Mouse (Mus musculus) thymus, adult 2 months (tissue): ENCODE data around the gene Acer2. TPM values are rescaled to one million over a fixed set of nuclear protein-coding genes. Genes with fewer than 3 reads are reported as not detected.
A peak's percentile ranks its signal among the peaks of the same experiment; 100 is the strongest.

Experiments used
- DNase-seq: peaks from one replicate; pipeline ENCODE4 v3.0.0; 2021
- H3K27ac ChIP-seq: fragments of 200-500 bp; 2 replicates; pipeline ENCODE4 v1.5.1; 2012; ENCODE audit warnings: low read length, control low read depth; ENCODE audit not compliant: control insufficient read depth, insufficient read depth
- H3K27me3 ChIP-seq: fragments of 200-500 bp; 2 replicates; pipeline ENCODE4 v1.6.1; 2012; ENCODE audit warnings: mild to moderate bottlenecking, low read length, moderate library complexity, mixed read lengths; ENCODE audit not compliant: control insufficient read depth, insufficient read depth
- H3K36me3 ChIP-seq: fragments of 200-500 bp; 2 replicates; pipeline ENCODE4 v1.6.1; 2012; ENCODE audit warnings: mild to moderate bottlenecking, low read length, moderate library complexity; ENCODE audit not compliant: control insufficient read depth, insufficient read depth
- H3K4me1 ChIP-seq: fragments of 200-500 bp; replicated peaks from 2 replicates; pipeline ENCODE4 v1.6.1; 2012; ENCODE audit warnings: low read length; ENCODE audit not compliant: control insufficient read depth, insufficient read depth
- H3K4me3 ChIP-seq: fragments of 200-500 bp; 2 replicates; pipeline ENCODE4 v1.5.1; 2012; ENCODE audit warnings: mild to moderate bottlenecking, low read length, control low read depth, moderate library complexity; ENCODE audit not compliant: control insufficient read depth, insufficient read depth
- CTCF ChIP-seq: fragments of 200-500 bp; IDR thresholded peaks from 2 replicates; pipeline ENCODE4 v1.5.1; 2012; ENCODE audit warnings: mild to moderate bottlenecking, control low read depth, low read length, moderate library complexity, borderline replicate concordance; ENCODE audit not compliant: control insufficient read depth, poor library complexity, insufficient read depth; ENCODE audit errors: extremely low read depth
- POLR2A ChIP-seq: fragments of 200-500 bp; IDR thresholded peaks from 2 replicates; pipeline ENCODE4 v1.6.1; 2012; ENCODE audit warnings: mild to moderate bottlenecking, low read length, control low read depth, moderate library complexity; ENCODE audit not compliant: control insufficient read depth, poor library complexity, insufficient read depth; ENCODE audit errors: extremely low read depth
- WGBS: fragments of 180-500 bp; shearing (Covaris S2); methylation state at CpG from one replicate; pipeline ENCODE4 v1.1.7; 2018; 5-methylcytosine and 5-hydroxymethylcytosine counted together
- polyA plus RNA-seq: library from polyadenylated mRNA; depleted of rRNA; stranded (reverse); fragments of >200 nt; gene quantifications from 2 replicates; pipeline ENCODE4 v1.2.3, GENCODE M21; 2012

Gene Acer2
- polyA plus RNA-seq, 1 experiment = 6.2 TPM

- TF ChIP-seq POLR2A = no peak
- TF ChIP-seq CTCF = no peak
- Histone ChIP-seq H3K27me3 (no peaks in the 10 kb centered on the region), H3K4me1 (no peaks in the 10 kb centered on the region), H3K36me3 (no peaks in the 10 kb centered on the region), H3K4me3 (no peak overlapping the region), H3K27ac (no peak overlapping the region)
- 87% methylated on average over 5 of the region's 5 CpGs for WGBS
- no peak for DNase-seq
These were observed 10.1 kb upstream of the Acer2 start for GRCm38 (mm10) chr4:86864087-86864486.

GRCm38 (mm10) chr4:86871988-86872387 is 2.2 kb upstream of the Acer2 start:
- Histone ChIP-seq H3K36me3 (no peaks in the 10 kb centered on the region), H3K27me3 (no peaks in the 10 kb centered on the region), H3K4me1 (peaks cover 4% of the 10 kb centered on the region; the same call in 1 of the 2 replicates), H3K4me3 (no peak overlapping the region), H3K27ac (no peak overlapping the region)
- TF ChIP-seq CTCF = no peak
- TF ChIP-seq POLR2A = no peak
- DNase-seq = no peak

- TF ChIP-seq CTCF (no peak), POLR2A (no peak)
- H3K4me3 ChIP-seq = no peak overlapping the region
- H3K36me3 ChIP-seq = no peaks in the 10 kb centered on the region
- peaks cover 4% of the 10 kb centered on the region; the same call in 1 of the 2 replicates for H3K4me1 ChIP-seq
- WGBS = 85% methylated on average over 4 of the region's 4 CpGs
- no peak for DNase-seq
- H3K27me3 ChIP-seq = no peaks in the 10 kb centered on the region
- H3K27ac ChIP-seq = no peak overlapping the region
These were observed 1.1 kb upstream of the Acer2 start for GRCm38 (mm10) chr4:86873072-86873471.

GRCm38 (mm10) chr4:86879477-86879876 is 5.3 kb downstream of the Acer2 start:
- peaks cover 2% of the 10 kb centered on the region; the same call in 1 of the 2 replicates for H3K4me1 ChIP-seq
- 96% methylated on average over 2 of the region's 2 CpGs for WGBS
- DNase-seq = no peak
- no peaks in the 10 kb centered on the region for H3K27me3 ChIP-seq
- TF ChIP-seq POLR2A (no peak), CTCF (no peak)
- H3K27ac ChIP-seq = no peak overlapping the region
- no peak overlapping the region for H3K4me3 ChIP-seq
- H3K36me3 ChIP-seq = no peaks in the 10 kb centered on the region

- WGBS = 91% methylated on average over 4 of the region's 4 CpGs
- TF ChIP-seq CTCF (no peak), POLR2A (no peak)
These were observed 7.0 kb downstream of the Acer2 start for GRCm38 (mm10) chr4:86881178-86881577.

GRCm38 (mm10) chr4:86882413-86882812 is 8.2 kb downstream of the Acer2 start:
- 88% methylated on average over 2 of the region's 2 CpGs for WGBS
- Histone ChIP-seq H3K27ac (no peak overlapping the region), H3K36me3 (no peaks in the 10 kb centered on the region), H3K4me1 (peaks cover 6% of the 10 kb centered on the region), H3K4me3 (no peak overlapping the region), H3K27me3 (no peaks in the 10 kb centered on the region)
- DNase-seq = no peak
- no peak for TF ChIP-seq CTCF
- no peak for TF ChIP-seq POLR2A

More at GRCm38 (mm10) chr4:86881178-86881577, 7.0 kb downstream of the Acer2 start:
- no peaks in the 10 kb centered on the region for H3K27me3 ChIP-seq
- H3K4me1 ChIP-seq = no peaks in the 10 kb centered on the region; the same call in 1 of the 2 replicates
- no peaks in the 10 kb centered on the region for H3K36me3 ChIP-seq
- no peak overlapping the region for H3K4me3 ChIP-seq
- no peak overlapping the region for H3K27ac ChIP-seq
- no peak for DNase-seq

GRCm38 (mm10) chr4:86884945-86885344 is 10.7 kb downstream of the Acer2 start:
- DNase-seq = peak; percentile 64
- Histone ChIP-seq H3K36me3 (no peaks in the 10 kb centered on the region), H3K27ac (no peak overlapping the region), H3K27me3 (no peaks in the 10 kb centered on the region), H3K4me1 (peaks cover 6% of the 10 kb centered on the region), H3K4me3 (no peak overlapping the region)
- 56% methylated on average over 4 of the region's 4 CpGs for WGBS
- TF ChIP-seq POLR2A = no peak
- peak; percentile 26; the same call in 1 of the 2 replicates for TF ChIP-seq CTCF
